Mouse (Mus musculus) ES-Bruce4 (cell line): Measurements from ENCODE around the gene Flt3l.

Source experiments
- CTCF ChIP-seq: IDR thresholded peaks from one replicate; pipeline ENCODE4 v1.8.1; 2011; ENCODE audit warnings: low read depth, low read length
- EP300 ChIP-seq: IDR thresholded peaks from 2 replicates; pipeline ENCODE4 v1.6.1; 2011; ENCODE audit warnings: low read depth, low read length; ENCODE audit not compliant: insufficient read depth
- POLR2A ChIP-seq: IDR thresholded peaks from one replicate; pipeline ENCODE4 v1.8.1; 2011; ENCODE audit warnings: low read length; ENCODE audit not compliant: insufficient read depth

- TF ChIP-seq POLR2A (no peak), CTCF (no peak), EP300 (no peak)
Observed at GRCm38 (mm10) chr7:45151303-45151702, 15.1 kb upstream of the Flt3l start.
